Mouse (Mus musculus): Measurements from ENCODE around the gene Prss46.
"Not testable (repeated sequence)": the region's sequence is repeated elsewhere in the genome, so short reads cannot be mapped to it uniquely, and the experiment has no call there.

Gene Prss46

GRCm38 (mm10) chr9:110844206-110844605 lies at the start of gene Prss46:
Gene Prss46, plus strand, starts transcription at chr9:110844506.
- in situ Hi-C loops (cut with MboI; ENCODE audit: low sequenced_read_pairs): no loop called here

- in situ Hi-C loops (cut with MboI; ENCODE audit: low sequenced_read_pairs): no loop called here
These were observed 47.3 kb upstream of the Prss46 start for GRCm38 (mm10) chr9:110797013-110797412.

- in situ Hi-C loops (cut with MboI; ENCODE audit: low sequenced_read_pairs): no loop called here
These were observed 46.4 kb upstream of the Prss46 start, which contains the start of gene Prss42 for GRCm38 (mm10) chr9:110797866-110798265. Gene Prss42, plus strand, starts transcription at chr9:110798166.

GRCm38 (mm10) chr9:110800834-110801479 lies 43.3 kb upstream of the Prss46 start:
- in situ Hi-C loops (cut with MboI; ENCODE audit: low sequenced_read_pairs): no loop called here

- in situ Hi-C loops (cut with MboI; ENCODE audit: low sequenced_read_pairs): no loop called here
These were observed 41.0 kb upstream of the Prss46 start for GRCm38 (mm10) chr9:110803294-110803693.

GRCm38 (mm10) chr9:110810051-110810450 lies 34.3 kb upstream of the Prss46 start:
- in situ Hi-C loops (cut with MboI; ENCODE audit: low sequenced_read_pairs): no loop called here

GRCm38 (mm10) chr9:110813789-110814188 lies 30.5 kb upstream of the Prss46 start, which contains the start of gene Prss44:
Gene Prss44, plus strand, starts transcription at chr9:110813994.
- in situ Hi-C loops (cut with MboI; ENCODE audit: low sequenced_read_pairs): no loop called here

- in situ Hi-C loops (cut with MboI; ENCODE audit: low sequenced_read_pairs): not testable (repeated sequence)
These were observed 23.8 kb upstream of the Prss46 start for GRCm38 (mm10) chr9:110820546-110820945.

GRCm38 (mm10) chr9:110821436-110821835 lies 22.9 kb upstream of the Prss46 start:
- in situ Hi-C loops (cut with MboI; ENCODE audit: low sequenced_read_pairs): no loop called here

- in situ Hi-C loops (cut with MboI; ENCODE audit: low sequenced_read_pairs): no loop called here
These were observed 18.9 kb upstream of the Prss46 start for GRCm38 (mm10) chr9:110825426-110825825.

- in situ Hi-C loops (cut with MboI; ENCODE audit: low sequenced_read_pairs): no loop called here
These were observed 18.5 kb upstream of the Prss46 start for GRCm38 (mm10) chr9:110825832-110826231.

GRCm38 (mm10) chr9:110826390-110826789 lies 17.9 kb upstream of the Prss46 start, which contains the start of gene Prss43:
Gene Prss43, plus strand, starts transcription at chr9:110826690.
- in situ Hi-C loops (cut with MboI; ENCODE audit: low sequenced_read_pairs): no loop called here

GRCm38 (mm10) chr9:110833021-110833420 lies 11.3 kb upstream of the Prss46 start:
- in situ Hi-C loops (cut with MboI; ENCODE audit: low sequenced_read_pairs): no loop called here

- in situ Hi-C loops (cut with MboI; ENCODE audit: low sequenced_read_pairs): no loop called here
These were observed 9.9 kb upstream of the Prss46 start, which contains the start of gene Prss45 for GRCm38 (mm10) chr9:110834411-110834810. Gene Prss45, plus strand, starts transcription at chr9:110834588.

GRCm38 (mm10) chr9:110834961-110835360 lies 9.3 kb upstream of the Prss46 start:
- in situ Hi-C loops (cut with MboI; ENCODE audit: low sequenced_read_pairs): no loop called here

GRCm38 (mm10) chr9:110836112-110836511 lies 8.2 kb upstream of the Prss46 start:
- in situ Hi-C loops (cut with MboI; ENCODE audit: low sequenced_read_pairs): no loop called here

GRCm38 (mm10) chr9:110840905-110841304 lies 3.4 kb upstream of the Prss46 start:
- in situ Hi-C loops (cut with MboI; ENCODE audit: low sequenced_read_pairs): no loop called here

- in situ Hi-C loops (cut with MboI; ENCODE audit: low sequenced_read_pairs): no loop called here
These were observed 2.9 kb upstream of the Prss46 start for GRCm38 (mm10) chr9:110841438-110841837.

- in situ Hi-C loops (cut with MboI; ENCODE audit: low sequenced_read_pairs): no loop called here
These were observed 4.9 kb downstream of the Prss46 start for GRCm38 (mm10) chr9:110849162-110849561.

- in situ Hi-C loops (cut with MboI; ENCODE audit: low sequenced_read_pairs): no loop called here
These were observed 11.6 kb downstream of the Prss46 start for GRCm38 (mm10) chr9:110855903-110856302.

- in situ Hi-C loops (cut with MboI; ENCODE audit: low sequenced_read_pairs): no loop called here
These were observed 12.6 kb downstream of the Prss46 start for GRCm38 (mm10) chr9:110856920-110857319.

GRCm38 (mm10) chr9:110857781-110858472 lies 13.6 kb downstream of the Prss46 start, which contains the start of gene Prss50:
Gene Prss50, plus strand, starts transcription at chr9:110857967.
- in situ Hi-C loops (cut with MboI; ENCODE audit: low sequenced_read_pairs): no loop called here
